Mouse (Mus musculus) liver, embryonic 14.5 days (tissue): ENCODE data around the gene Auh.

Source experiments
- CTCF ChIP-seq: IDR thresholded peaks from 2 replicates; pipeline ENCODE4 v1.5.1; 2016; ENCODE audit warnings: antibody characterized with exemption, low read depth, control low read depth
- EP300 ChIP-seq: IDR thresholded peaks from 2 replicates; pipeline ENCODE4 v1.6.1; 2016; ENCODE audit warnings: antibody characterized with exemption, low read depth

GRCm38 (mm10) chr13:52845618-52846017, 83.9 kb downstream of the Auh start:
- TF ChIP-seq CTCF (no peak), EP300 (no peak)
